Mouse (Mus musculus) stomach, embryonic 14.5 days (tissue): Measurements from ENCODE around the gene Sez6l2. TPM values are rescaled to one million over a fixed set of nuclear protein-coding genes. Genes with fewer than 3 reads are reported as not detected.
A peak's percentile ranks its signal among the peaks of the same experiment; 100 is the strongest.

ENCODE experiments used
- ATAC-seq: fragments of 200-750 bp; cut with Nextera tagmentation; 2 replicates; pipeline ENCODE4 v1.8.0; 2017; ENCODE audit warnings: low read depth, moderate TSS enrichment; ENCODE audit not compliant: insufficient number of reproducible peaks, insufficient read depth, low FRiP score
- H3K27ac ChIP-seq: fragments of 300-500 bp; sonication (generic); 2 replicates; pipeline ENCODE4 v1.5.1; 2014; ENCODE audit warnings: mild to moderate bottlenecking, low read length, moderate library complexity, mixed read lengths
- H3K27me3 ChIP-seq: fragments of 300-500 bp; sonication (generic); 2 replicates; pipeline ENCODE4 v1.6.1; 2014; ENCODE audit warnings: low read length, control low read depth, mixed read lengths; ENCODE audit not compliant: control insufficient read depth, insufficient read depth
- H3K36me3 ChIP-seq: fragments of 300-500 bp; sonication (generic); 2 replicates; pipeline ENCODE4 v1.6.1; 2014; ENCODE audit warnings: mild to moderate bottlenecking, control low read depth, low read length, moderate library complexity, mixed read lengths; ENCODE audit not compliant: control insufficient read depth, insufficient read depth
- H3K4me1 ChIP-seq: fragments of 300-500 bp; sonication (generic); 2 replicates; pipeline ENCODE4 v1.6.1; 2014; ENCODE audit warnings: low read length, control low read depth, mixed read lengths; ENCODE audit not compliant: control insufficient read depth, insufficient read depth
- H3K4me2 ChIP-seq: fragments of 300-500 bp; sonication (generic); replicated peaks from 2 replicates; pipeline ENCODE4 v1.6.1; 2014; ENCODE audit warnings: low read depth, low read length, control low read depth
- H3K4me3 ChIP-seq: fragments of 300-500 bp; sonication (generic); 2 replicates; pipeline ENCODE4 v1.5.1; 2014; ENCODE audit warnings: low read depth, low read length, control low read depth
- H3K9ac ChIP-seq: fragments of 300-500 bp; sonication (generic); replicated peaks from 2 replicates; pipeline ENCODE4 v1.6.1; 2014; ENCODE audit warnings: low read depth, mild to moderate bottlenecking, control low read depth, low read length, moderate library complexity, mixed read lengths
- H3K9me3 ChIP-seq: fragments of 300-500 bp; sonication (generic); 2 replicates; pipeline ENCODE4 v1.6.1; 2016; ENCODE audit warnings: low read depth, low read length, control low read depth; ENCODE audit not compliant: control insufficient read depth
- WGBS: fragments of 180-500 bp; shearing (Covaris S2); extraction: QIAGEN DNeasy Blood & Tissue Kit; methylation state at CpG from one replicate; pipeline ENCODE4 v1.1.7; 2014; 5-methylcytosine and 5-hydroxymethylcytosine counted together
- polyA plus RNA-seq: library from polyadenylated mRNA; unstranded; fragments of >200 nt; fragmentation: Nextera tagmentation; extraction: Ambion mirVana; gene quantifications from 2 replicates; pipeline ENCODE4 v1.2.1, GENCODE M21; 2014

The Sez6l2 gene
- polyA plus RNA-seq, 1 experiment from 2014 or later = 2.9 TPM

DNA sequence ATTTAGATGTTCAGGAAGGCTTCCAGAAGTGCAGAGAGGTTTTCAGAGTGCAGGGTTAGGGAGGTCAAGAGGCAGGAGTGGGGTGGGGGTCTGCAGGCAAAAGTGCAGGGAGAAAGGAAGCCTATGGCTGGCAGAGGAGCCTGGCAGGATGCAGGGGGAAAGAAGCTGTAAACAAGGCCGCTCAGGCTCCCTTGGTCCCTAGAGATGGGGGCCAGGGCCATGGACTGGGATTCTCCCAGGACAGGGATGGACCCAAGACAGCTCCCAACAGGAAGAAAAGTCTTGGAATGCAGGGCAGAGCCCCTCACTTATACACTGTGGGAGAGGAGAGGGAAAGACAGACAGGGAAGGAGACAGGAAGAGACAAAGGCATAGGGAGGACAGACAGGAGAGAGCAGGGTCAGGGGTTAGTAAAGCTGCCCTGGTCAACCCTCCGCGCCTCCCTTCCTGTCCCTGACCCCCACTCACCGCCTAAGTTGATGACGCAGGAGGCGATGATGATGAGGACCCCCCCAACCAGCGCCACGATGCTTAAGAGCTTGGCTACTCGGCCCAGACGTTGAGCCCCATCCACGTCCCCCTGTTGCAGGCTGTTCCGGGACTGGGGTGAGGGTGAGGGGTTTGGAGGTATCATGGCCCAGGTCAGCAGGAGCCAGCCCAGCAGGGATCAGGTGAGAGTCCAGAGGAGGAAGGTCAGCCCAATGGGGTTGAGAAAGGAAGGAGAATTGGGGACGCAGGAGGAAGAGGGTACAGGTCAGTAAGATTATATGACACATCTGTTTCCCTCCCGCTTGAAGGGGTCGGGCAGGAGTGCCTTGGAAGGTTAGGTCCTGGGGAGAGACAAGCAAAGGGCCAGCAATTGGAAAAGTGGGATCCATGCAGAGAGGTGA lies 68.3 kb downstream of the Sez6l2 start:
- H3K36me3 ChIP-seq = peaks cover 29% of the 10 kb centered on the region
- no peak overlapping the region for H3K4me3 ChIP-seq
- H3K27ac ChIP-seq = peak overlapping the region; percentile 97; the same call in 1 of the 2 replicates
- ATAC-seq = no peak
- no peaks in the 10 kb centered on the region for H3K27me3 ChIP-seq
- WGBS = 63% methylated on average over 15 of the region's 15 CpGs
- H3K9ac ChIP-seq = 0 out of 2 replicates have a peak overlapping the region, but pooled peaks have one; percentile 4
- peaks cover 71% of the 10 kb centered on the region for H3K4me1 ChIP-seq
- peak overlapping the region; percentile 87; the same call in 1 of the 2 replicates for H3K4me2 ChIP-seq
- H3K9me3 ChIP-seq = no peaks in the 10 kb centered on the region

- Histone ChIP-seq H3K27ac (peak overlapping the region; percentile 86; the same call in 1 of the 2 replicates), H3K36me3 (peaks cover 36% of the 10 kb centered on the region), H3K4me1 (peaks cover 74% of the 10 kb centered on the region), H3K9me3 (no peaks in the 10 kb centered on the region), H3K27me3 (no peaks in the 10 kb centered on the region), H3K9ac (no peak overlapping the region), H3K4me3 (peak overlapping the region; percentile 51), H3K4me2 (peak overlapping the region; percentile 87)
- WGBS = 77% methylated on average over 14 of the region's 14 CpGs
- ATAC-seq = no peak
These were observed 69.1 kb downstream of the Sez6l2 start for GRCm38 (mm10) chr7:127019306-127019960.

- Histone ChIP-seq H3K4me2 (peak overlapping the region; percentile 87), H3K4me1 (peaks cover 72% of the 10 kb centered on the region), H3K9ac (no peak overlapping the region; the same call in 1 of the 2 replicates), H3K27me3 (no peaks in the 10 kb centered on the region), H3K4me3 (peak overlapping the region; percentile 51), H3K36me3 (peaks cover 37% of the 10 kb centered on the region), H3K27ac (peak overlapping the region; percentile 86), H3K9me3 (no peaks in the 10 kb centered on the region)
- ATAC-seq = no peak
- WGBS = 50% methylated on average over 3 of the region's 3 CpGs
These were observed 69.7 kb downstream of the Sez6l2 start for GRCm38 (mm10) chr7:127020031-127020430.

Other genes starting within 250 kb of the Sez6l2 start
- 28.6 and 29.5 TPM in 2 replicates for gene Coro1a, start 242.8 kb upstream of the Sez6l2 start, polyA plus RNA-seq
- 98.4 and 105 TPM in 2 replicates for gene Mapk3, start 191.0 kb upstream of the Sez6l2 start, polyA plus RNA-seq
- 1.6 and 2.8 TPM in 2 replicates for gene Gdpd3, start 184.2 kb upstream of the Sez6l2 start, polyA plus RNA-seq
- 103 and 116 TPM in 2 replicates for gene Ypel3, start 173.6 kb upstream of the Sez6l2 start, polyA plus RNA-seq
- 0.56 and 0.95 TPM in 2 replicates for gene Tbx6, start 169.1 kb upstream of the Sez6l2 start, polyA plus RNA-seq
- 239 and 258 TPM in 2 replicates for gene Ppp4c, start 158.1 kb upstream of the Sez6l2 start, polyA plus RNA-seq
- 1.1 and 1.8 TPM in 2 replicates for gene Fam57b, start 152.9 kb upstream of the Sez6l2 start, polyA plus RNA-seq
- not detected in 2 replicates for gene 4930451I11Rik, start 118.9 kb upstream of the Sez6l2 start, polyA plus RNA-seq
- 0.75 and 2.0 TPM in 2 replicates for gene Doc2a, start 103.1 kb upstream of the Sez6l2 start, polyA plus RNA-seq
- 20.2 and 21.2 TPM in 2 replicates for gene Hirip3, start 88.6 kb upstream of the Sez6l2 start, polyA plus RNA-seq
- 78.2 and 80.3 TPM in 2 replicates for gene Ino80e, start 88.2 kb upstream of the Sez6l2 start, polyA plus RNA-seq
- 28.0 and 30.2 TPM in 2 replicates for gene Taok2, start 65.9 kb upstream of the Sez6l2 start, polyA plus RNA-seq
- 29.5 and 33.4 TPM in 2 replicates for gene Tmem219, start 27.6 kb upstream of the Sez6l2 start, polyA plus RNA-seq
- 14.7 and 16.1 TPM in 2 replicates for gene Kctd13, start 21.7 kb upstream of the Sez6l2 start, polyA plus RNA-seq
- 0.35 and 0.36 TPM in 2 replicates for gene Asphd1, start 981 bp upstream of the Sez6l2 start, polyA plus RNA-seq
- 96.8 and 106 TPM in 2 replicates for gene Cdipt, start 25.4 kb downstream of the Sez6l2 start, polyA plus RNA-seq
- gene Cdiptos, start 25.5 kb downstream of the Sez6l2 start, polyA plus RNA-seq = 1.6 and 2.8 TPM in 2 replicates
- 11.4 and 12.4 TPM in 2 replicates for gene Mvp, start 64.1 kb downstream of the Sez6l2 start, polyA plus RNA-seq
- gene Pagr1b, start 65.9 kb downstream of the Sez6l2 start, polyA plus RNA-seq = not detected in 2 replicates
- gene Pagr1a, start 66.8 kb downstream of the Sez6l2 start, polyA plus RNA-seq = 13.9 and 55.8 TPM in 2 replicates
- 32.8 and 68.9 TPM in 2 replicates for gene Gm42742, start 70.5 kb downstream of the Sez6l2 start, polyA plus RNA-seq
- gene Prrt2, start 70.6 kb downstream of the Sez6l2 start, polyA plus RNA-seq = 15.5 and 16.0 TPM in 2 replicates
- gene Maz, start 76.5 kb downstream of the Sez6l2 start, polyA plus RNA-seq = 50.3 and 54.5 TPM in 2 replicates
- gene Kif22, start 91.9 kb downstream of the Sez6l2 start, polyA plus RNA-seq = 116 and 117 TPM in 2 replicates
- gene Zg16, start 136.8 kb downstream of the Sez6l2 start, polyA plus RNA-seq = not detected in 2 replicates
- 5.3 and 7.2 TPM in 2 replicates for gene AI467606, start 140.8 kb downstream of the Sez6l2 start, polyA plus RNA-seq
- gene Qprt, start 171.7 kb downstream of the Sez6l2 start, polyA plus RNA-seq = 1.4 and 2.2 TPM in 2 replicates
- gene Spn, start 187.3 kb downstream of the Sez6l2 start, polyA plus RNA-seq = 0.31 and 0.33 TPM in 2 replicates
- gene Cd2bp2, start 245.5 kb downstream of the Sez6l2 start, polyA plus RNA-seq = 44.6 and 49.5 TPM in 2 replicates